Mouse (Mus musculus): Measurements from ENCODE around the gene Dtx1. TPM values are rescaled to one million over a fixed set of nuclear protein-coding genes. Genes with fewer than 3 reads are reported as not detected.

Dtx1 gene
- total and polyA plus RNA-seq, 2 experiments from 2014 or later = 0.30 to 1.7 TPM

DNA sequence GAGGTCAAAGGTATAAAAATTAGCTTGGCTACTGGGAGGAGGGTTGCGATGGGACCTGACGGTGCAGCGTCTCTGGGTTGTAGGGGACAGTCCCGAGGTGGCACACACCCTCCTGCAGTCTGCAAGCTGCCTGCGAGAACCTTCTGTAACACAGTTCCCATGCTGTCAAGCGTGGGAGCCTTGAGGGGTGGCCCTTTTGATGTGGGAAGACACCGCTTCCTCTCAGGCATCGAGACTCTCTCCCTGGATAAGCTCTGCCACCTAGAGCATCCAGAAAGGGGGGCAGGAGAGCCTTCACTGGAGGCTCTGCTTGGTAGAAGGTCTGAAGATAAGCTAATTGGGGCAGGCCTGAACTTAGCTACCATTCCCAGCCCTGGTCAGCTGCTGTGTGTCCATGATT is 26.0 kb downstream of the Dtx1 start:
- Histone ChIP-seq H3K9me3 (replicated peaks; ENCODE audit: control insufficient read depth, low read length) (no peaks in the 10 kb centered on the region), H3K4me2 (ENCODE audit: low read depth, low read length) (no peak overlapping the region), H3K36me3 (replicated peaks; ENCODE audit: control insufficient read depth, insufficient read depth, low read length) (no peaks in the 10 kb centered on the region), H3K27ac (ENCODE audit: low read depth) (no peak overlapping the region), H3K4me3 (ENCODE audit: low read depth, low read length) (no peak overlapping the region), H3K27me3 (ENCODE audit: control insufficient read depth, insufficient read depth, low read length) (peaks cover 54% of the 10 kb centered on the region), H3K4me1 (ENCODE audit: control insufficient read depth, insufficient read depth) (no peaks in the 10 kb centered on the region), H3K9ac (replicated peaks; ENCODE audit: low read depth, low read length) (no peak overlapping the region)
- TF ChIP-seq EP300 (IDR thresholded peaks at IDR 0.05; ENCODE audit: low read depth) = no peak
- TF ChIP-seq CTCF (IDR thresholded peaks at IDR 0.05; ENCODE audit: low read depth) = no peak
- WGBS = 64% methylated on average over 8 of the region's 8 CpGs
- no peak for DNase-seq (ENCODE audit: low spot score)
- no peak for ATAC-seq (ENCODE audit: insufficient read depth, low read depth)

DNA sequence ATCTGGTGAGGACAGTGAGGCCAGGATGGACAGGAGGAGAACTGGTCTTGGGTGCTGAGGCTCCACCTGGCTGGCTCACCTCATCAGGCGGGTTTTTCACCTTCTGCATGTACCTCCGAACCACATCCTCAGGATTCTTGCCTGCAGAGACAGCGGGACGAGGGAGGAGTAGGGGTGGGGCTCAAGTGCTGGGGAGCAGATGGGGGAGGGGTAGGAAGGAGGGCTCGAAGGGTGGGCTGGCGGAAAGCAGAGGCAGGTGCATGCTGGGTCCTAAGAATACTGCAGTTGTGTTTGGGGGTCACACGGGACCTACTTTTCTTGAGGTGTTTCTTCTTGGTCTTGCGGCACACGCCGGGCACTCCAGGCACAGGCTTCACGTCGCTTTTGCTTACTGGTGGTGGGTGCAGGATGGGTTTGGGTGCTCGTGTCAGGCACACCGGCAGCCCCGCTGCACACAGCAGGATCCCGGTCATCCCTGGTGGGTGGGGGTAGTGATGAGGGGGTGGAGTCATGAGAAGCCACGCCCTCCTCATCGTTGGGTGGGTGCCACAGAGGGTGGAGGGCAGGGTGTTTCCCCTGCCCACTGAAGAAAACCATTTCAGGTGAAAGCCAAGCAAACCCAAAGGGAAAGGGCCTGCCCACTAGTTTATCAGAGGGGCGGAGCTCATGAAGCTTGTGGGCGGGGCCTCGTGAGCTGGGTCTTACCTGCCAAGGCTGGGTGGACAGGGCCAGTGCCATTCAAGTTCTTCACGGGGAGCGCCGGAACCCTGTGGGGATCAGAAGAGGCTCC is 28.6 kb downstream of the Dtx1 start:
- Histone ChIP-seq H3K4me1 (ENCODE audit: control insufficient read depth, insufficient read depth) (no peaks in the 10 kb centered on the region), H3K9me3 (replicated peaks; ENCODE audit: control insufficient read depth, low read length) (no peaks in the 10 kb centered on the region), H3K4me3 (ENCODE audit: low read depth, low read length) (no peak overlapping the region), H3K9ac (replicated peaks; ENCODE audit: low read depth, low read length) (no peak overlapping the region), H3K4me2 (ENCODE audit: low read depth, low read length) (no peak overlapping the region; the same call in 1 of the 2 replicates), H3K27me3 (ENCODE audit: control insufficient read depth, insufficient read depth, low read length) (peaks cover 61% of the 10 kb centered on the region), H3K27ac (ENCODE audit: low read depth) (no peak overlapping the region), H3K36me3 (replicated peaks; ENCODE audit: control insufficient read depth, insufficient read depth, low read length) (no peaks in the 10 kb centered on the region)
- no peak for TF ChIP-seq EP300 (IDR thresholded peaks at IDR 0.05; ENCODE audit: low read depth)
- ATAC-seq (ENCODE audit: insufficient read depth, low read depth) = no peak
- DNase-seq (ENCODE audit: low spot score) = no peak
- 14% methylated on average over 24 of the region's 24 CpGs for WGBS

DNA sequence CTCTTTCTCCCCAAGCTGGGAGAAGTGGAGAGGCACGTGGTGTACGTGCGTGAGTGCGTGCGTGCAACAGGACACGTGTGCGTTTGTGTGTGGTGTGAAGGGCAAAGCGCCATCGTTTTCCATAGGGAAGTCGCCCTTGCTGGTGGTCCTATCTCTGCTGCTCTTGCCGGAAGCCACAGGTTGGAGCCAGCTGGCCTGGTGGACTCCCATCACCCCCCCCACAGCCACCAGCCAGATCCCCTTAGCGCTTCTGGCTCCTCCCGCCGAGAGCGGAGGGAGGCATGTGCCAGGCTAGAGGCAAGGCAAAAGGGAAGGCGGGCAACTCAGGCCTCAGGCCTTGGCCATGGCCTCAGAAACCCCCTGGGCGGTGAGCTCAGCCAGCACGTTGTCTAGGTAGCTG is 30.8 kb downstream of the Dtx1 start:
- no peaks in the 10 kb centered on the region for H3K9me3 ChIP-seq (replicated peaks; ENCODE audit: control insufficient read depth, low read length)
- H3K9ac ChIP-seq (replicated peaks; ENCODE audit: low read depth, low read length) = no peak overlapping the region
- H3K4me3 ChIP-seq (ENCODE audit: low read depth, low read length) = no peak overlapping the region
- TF ChIP-seq CTCF (IDR thresholded peaks at IDR 0.05; ENCODE audit: low read depth) (no peak), EP300 (IDR thresholded peaks at IDR 0.05; ENCODE audit: low read depth) (no peak)
- H3K36me3 ChIP-seq (replicated peaks; ENCODE audit: control insufficient read depth, insufficient read depth, low read length) = no peaks in the 10 kb centered on the region
- peaks cover 54% of the 10 kb centered on the region for H3K27me3 ChIP-seq (ENCODE audit: control insufficient read depth, insufficient read depth, low read length)
- no peak overlapping the region for H3K4me2 ChIP-seq (ENCODE audit: low read depth, low read length)
- whole genome bisulfite sequencing = 78% methylated on average over 18 of the region's 18 CpGs
- ATAC-seq (ENCODE audit: insufficient read depth, low read depth) (no peak), DNase-seq (ENCODE audit: low spot score) (no peak)
- no peaks in the 10 kb centered on the region for H3K4me1 ChIP-seq (ENCODE audit: control insufficient read depth, insufficient read depth)
- H3K27ac ChIP-seq (ENCODE audit: low read depth) = no peak overlapping the region

GRCm38 (mm10) chr5:120679676-120680555 is 31.8 kb downstream of the Dtx1 start:
- DNase-seq (ENCODE audit: low spot score) (peak; percentile 79), ATAC-seq (ENCODE audit: insufficient read depth, low read depth) (peak; percentile 89)
- no peak overlapping the region for H3K9ac ChIP-seq (replicated peaks; ENCODE audit: low read depth, low read length)

GRCm38 (mm10) chr5:120677516-120677915 is 34.2 kb downstream of the Dtx1 start:
- Histone ChIP-seq H3K9me3 (replicated peaks; ENCODE audit: control insufficient read depth, low read length) (no peaks in the 10 kb centered on the region), H3K27ac (ENCODE audit: low read depth) (no peak overlapping the region), H3K4me3 (ENCODE audit: low read depth, low read length) (no peak overlapping the region), H3K4me1 (ENCODE audit: control insufficient read depth, insufficient read depth) (no peaks in the 10 kb centered on the region), H3K27me3 (ENCODE audit: control insufficient read depth, insufficient read depth, low read length) (peaks cover 30% of the 10 kb centered on the region), H3K36me3 (replicated peaks; ENCODE audit: control insufficient read depth, insufficient read depth, low read length) (no peaks in the 10 kb centered on the region), H3K9ac (replicated peaks; ENCODE audit: low read depth, low read length) (no peak overlapping the region), H3K4me2 (ENCODE audit: low read depth, low read length) (no peak overlapping the region)
- ATAC-seq (ENCODE audit: insufficient read depth, low read depth) = no peak
- TF ChIP-seq EP300 (IDR thresholded peaks at IDR 0.05; ENCODE audit: low read depth) (no peak), CTCF (IDR thresholded peaks at IDR 0.05; ENCODE audit: low read depth) (no peak)
- WGBS = 22% methylated on average over 2 of the region's 2 CpGs
- DNase-seq (ENCODE audit: low spot score) = no peak

More at GRCm38 (mm10) chr5:120679676-120680555, 31.8 kb downstream of the Dtx1 start:
- no peaks in the 10 kb centered on the region for H3K4me1 ChIP-seq (ENCODE audit: control insufficient read depth, insufficient read depth)
- H3K27ac ChIP-seq (ENCODE audit: low read depth) = no peak overlapping the region
- 3% methylated on average over 24 of the region's 24 CpGs for WGBS
- peak overlapping the region; percentile 31 for H3K4me3 ChIP-seq (ENCODE audit: low read depth, low read length)
- TF ChIP-seq CTCF (IDR thresholded peaks at IDR 0.05; ENCODE audit: low read depth) (peak; percentile 74), EP300 (IDR thresholded peaks at IDR 0.05; ENCODE audit: low read depth) (no peak)
- H3K36me3 ChIP-seq (replicated peaks; ENCODE audit: control insufficient read depth, insufficient read depth, low read length) = no peaks in the 10 kb centered on the region
- H3K4me2 ChIP-seq (ENCODE audit: low read depth, low read length) = peak overlapping the region; percentile 62
- peaks cover 54% of the 10 kb centered on the region for H3K27me3 ChIP-seq (ENCODE audit: control insufficient read depth, insufficient read depth, low read length)
- H3K9me3 ChIP-seq (replicated peaks; ENCODE audit: control insufficient read depth, low read length) = no peaks in the 10 kb centered on the region

All from heart, postnatal 0 days (tissue).